Mouse (Mus musculus): ENCODE results near the gene Il16.

Il16 gene

GRCm38 (mm10) chr7:83609891-83610290 lies 135.6 kb downstream of the Il16 start:
- no peak for DNase-seq (ENCODE audit: low spot score in 2 of 2)

- no peak for DNase-seq (ENCODE audit: low spot score in 2 of 2)
Observed at GRCm38 (mm10) chr7:83606796-83607195, 138.7 kb downstream of the Il16 start.

GRCm38 (mm10) chr7:83604180-83604944 lies 141.2 kb downstream of the Il16 start:
- no peak for DNase-seq (ENCODE audit: low spot score in 2 of 2)

GRCm38 (mm10) chr7:83599913-83600286 lies 145.6 kb downstream of the Il16 start:
- DNase-seq (ENCODE audit: low spot score in 2 of 2), result peak; percentile 16 to 46

GRCm38 (mm10) chr7:83598997-83599912 lies 146.3 kb downstream of the Il16 start:
- no peak for DNase-seq (ENCODE audit: low spot score in 2 of 2)

- DNase-seq (ENCODE audit: low spot score in 2 of 2), result no peak
Observed at GRCm38 (mm10) chr7:83597063-83597462, 148.5 kb downstream of the Il16 start.

- DNase-seq (ENCODE audit: low spot score in 2 of 2), result no peak
Observed at GRCm38 (mm10) chr7:83594056-83594455, 151.5 kb downstream of the Il16 start.
